Mouse (Mus musculus): ENCODE measurements around the gene Stox2. TPM values are rescaled to one million over a fixed set of nuclear protein-coding genes. Genes with fewer than 3 reads are reported as not detected.

The Stox2 gene
- polyA plus RNA-seq, 1 experiment from 2014 or later = 24.5 TPM

DNA sequence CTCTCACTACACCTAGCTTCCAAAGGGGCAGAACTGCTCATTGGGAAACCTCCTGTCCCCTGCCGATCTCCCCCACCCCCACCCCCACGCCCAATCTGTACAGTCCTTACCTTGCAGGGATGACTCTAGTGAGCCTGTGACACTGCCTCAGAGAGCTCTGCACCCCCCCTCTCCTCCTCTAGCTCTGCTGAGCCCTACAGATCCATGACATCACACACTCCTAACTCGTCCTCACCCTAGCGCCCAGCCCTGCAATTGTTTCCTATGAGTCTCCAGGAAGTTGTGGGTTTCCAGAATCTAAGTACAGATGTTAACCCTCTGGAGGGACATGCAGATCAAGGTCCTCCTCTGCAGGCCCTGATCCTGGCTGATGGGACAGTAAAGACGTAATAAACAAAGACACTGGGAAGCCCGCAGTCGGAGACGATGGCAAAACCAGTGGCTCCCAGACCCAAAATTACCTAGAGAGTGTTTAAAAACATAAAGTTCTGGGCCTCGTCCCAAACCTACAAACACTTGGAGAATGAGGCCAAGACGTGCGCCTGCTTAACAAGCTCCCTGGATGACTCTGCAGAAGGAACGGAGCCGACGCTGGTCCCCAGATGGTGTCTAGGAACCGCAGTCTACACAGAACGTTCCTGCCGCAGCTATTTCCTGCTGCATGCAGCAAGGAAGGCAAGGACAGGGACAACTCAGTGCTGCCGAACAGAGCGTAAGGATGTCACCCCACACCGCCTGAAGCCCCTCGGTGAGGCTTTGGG is 177.9 kb downstream of the Stox2 start:
- H3K27ac ChIP-seq = peak overlapping the region; percentile 20; the same call in 1 of the 2 replicates
- no peaks in the 10 kb centered on the region for H3K27me3 ChIP-seq
- peaks cover 25% of the 10 kb centered on the region for H3K4me1 ChIP-seq (replicated peaks)
- peak; percentile 59; the same call in 1 of the 2 replicates for ATAC-seq (ENCODE audit: insufficient number of reproducible peaks, insufficient read depth, low FRiP score, low TSS enrichment, low read depth)
- no peak overlapping the region for H3K9ac ChIP-seq (replicated peaks)
- no peaks in the 10 kb centered on the region for H3K36me3 ChIP-seq
- WGBS = 67% methylated on average over 21 of the region's 21 CpGs
- H3K9me3 ChIP-seq = no peaks in the 10 kb centered on the region
- no peak overlapping the region for H3K4me3 ChIP-seq (replicated peaks)
- no peak overlapping the region for H3K4me2 ChIP-seq

DNA sequence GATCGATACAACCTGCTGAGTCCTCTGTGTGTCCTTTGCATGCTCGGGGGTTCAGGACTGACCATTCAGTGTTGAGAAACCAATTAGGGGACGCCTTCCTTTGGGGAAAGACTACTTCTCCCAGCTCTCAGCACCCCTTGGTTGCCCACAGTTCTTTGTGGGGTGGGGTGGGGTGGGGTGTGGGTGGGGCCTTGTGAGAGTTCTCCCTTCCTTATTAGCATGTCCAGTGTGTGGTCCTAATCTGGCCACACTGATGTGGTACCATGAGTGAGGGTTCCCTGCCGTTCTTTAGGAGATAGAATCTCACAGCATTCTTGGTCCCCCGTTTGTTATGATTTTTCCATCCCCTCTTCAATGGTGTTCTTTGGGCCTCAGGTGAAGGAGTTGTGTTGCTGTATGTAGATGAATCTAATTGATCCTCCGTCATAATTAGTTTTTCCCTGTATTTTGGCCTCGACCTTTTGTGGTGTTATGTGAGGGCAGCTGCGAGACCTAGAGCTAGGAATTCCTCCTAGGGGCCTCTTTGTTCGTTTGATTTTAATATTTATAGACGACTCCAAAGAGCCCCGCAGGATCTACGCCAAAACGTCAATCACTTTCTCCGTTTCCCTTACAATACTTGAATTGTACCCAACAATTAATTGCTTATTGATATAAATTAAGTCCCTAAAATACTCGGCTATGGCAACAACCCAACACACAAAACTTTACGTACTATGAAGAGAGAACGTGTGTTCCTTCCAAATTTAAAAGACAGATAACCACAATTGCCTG is 182.9 kb downstream of the Stox2 start:
- Histone ChIP-seq H3K4me1 (replicated peaks) (peaks cover 35% of the 10 kb centered on the region), H3K9me3 (no peaks in the 10 kb centered on the region), H3K4me2 (peak overlapping the region; percentile 13; the same call in 1 of the 2 replicates), H3K9ac (replicated peaks) (no peak overlapping the region), H3K36me3 (no peaks in the 10 kb centered on the region), H3K4me3 (replicated peaks) (no peak overlapping the region), H3K27me3 (no peaks in the 10 kb centered on the region), H3K27ac (peak overlapping the region; percentile 64)
- WGBS = 75% methylated on average over 17 of the region's 17 CpGs
- ATAC-seq (ENCODE audit: insufficient number of reproducible peaks, insufficient read depth, low FRiP score, low TSS enrichment, low read depth) = 0 out of 2 replicates have a peak, but pooled peaks have one; percentile 26

DNA sequence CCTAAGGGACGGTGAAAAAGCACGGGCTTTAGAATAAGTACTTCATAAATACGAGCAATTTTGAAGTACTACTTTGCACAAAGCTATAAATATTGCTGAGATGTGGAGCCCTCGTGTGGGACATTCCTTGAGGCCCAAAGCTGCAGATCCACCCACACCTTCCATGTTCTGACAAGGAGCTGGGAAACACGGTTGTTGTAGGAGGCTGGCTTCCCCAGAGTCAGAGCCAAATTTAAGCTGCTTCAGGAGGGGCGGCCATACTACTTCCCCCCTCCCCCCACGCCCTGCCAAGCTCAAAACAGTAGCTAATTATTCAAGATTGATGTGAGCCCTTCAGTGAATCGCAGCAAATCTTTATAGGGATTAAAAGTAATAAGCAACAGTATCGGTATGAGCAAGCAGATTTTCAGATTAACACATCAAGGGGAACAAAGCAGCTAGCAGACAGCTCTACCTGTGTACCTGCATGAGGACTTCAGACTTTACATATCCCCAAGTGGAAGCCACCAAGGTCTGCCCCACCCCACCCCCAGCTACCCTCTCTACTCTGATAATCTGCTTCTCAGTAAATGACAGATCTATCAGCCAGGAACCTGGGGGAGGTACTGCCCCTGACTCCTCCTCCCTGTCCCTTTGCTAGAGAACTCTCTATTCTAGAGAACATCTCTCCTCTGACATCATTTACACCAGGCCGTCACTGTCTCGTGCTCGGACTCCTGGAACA is 185.2 kb downstream of the Stox2 start:
- Histone ChIP-seq H3K36me3 (no peaks in the 10 kb centered on the region), H3K27ac (no peak overlapping the region), H3K27me3 (no peaks in the 10 kb centered on the region), H3K4me1 (replicated peaks) (peaks cover 30% of the 10 kb centered on the region), H3K9ac (replicated peaks) (no peak overlapping the region), H3K9me3 (no peaks in the 10 kb centered on the region), H3K4me2 (no peak overlapping the region), H3K4me3 (replicated peaks) (no peak overlapping the region)
- 54% methylated on average over 12 of the region's 12 CpGs for WGBS
- no peak for ATAC-seq (ENCODE audit: insufficient number of reproducible peaks, insufficient read depth, low FRiP score, low TSS enrichment, low read depth)

DNA sequence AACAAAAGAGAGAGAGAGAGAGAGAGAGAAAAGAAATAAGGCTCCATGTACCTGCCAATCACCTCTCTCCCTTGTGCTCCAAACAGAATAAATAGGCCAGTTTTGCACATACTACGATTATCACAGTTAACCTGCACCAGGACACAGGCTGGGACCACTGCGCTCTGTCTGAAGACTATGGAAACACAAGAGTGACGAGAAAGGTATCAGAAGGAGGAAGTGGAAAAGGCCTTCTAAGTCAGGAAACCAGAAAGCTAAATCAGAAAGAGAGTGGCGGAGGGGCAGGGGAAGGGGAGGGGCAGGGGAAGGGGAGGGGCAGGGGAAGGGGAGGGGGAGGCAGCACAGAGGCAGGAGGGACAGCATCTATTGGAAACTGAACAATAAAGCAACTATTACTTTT is 195.3 kb downstream of the Stox2 start:
- Histone ChIP-seq H3K27me3 (no peaks in the 10 kb centered on the region), H3K9ac (replicated peaks) (no peak overlapping the region), H3K27ac (no peak overlapping the region), H3K4me3 (replicated peaks) (no peak overlapping the region), H3K36me3 (no peaks in the 10 kb centered on the region), H3K9me3 (no peaks in the 10 kb centered on the region), H3K4me1 (replicated peaks) (peaks cover 13% of the 10 kb centered on the region), H3K4me2 (no peak overlapping the region)
- 92% methylated on average over 3 of the region's 4 CpGs for WGBS
- no peak for ATAC-seq (ENCODE audit: insufficient number of reproducible peaks, insufficient read depth, low FRiP score, low TSS enrichment, low read depth)

DNA sequence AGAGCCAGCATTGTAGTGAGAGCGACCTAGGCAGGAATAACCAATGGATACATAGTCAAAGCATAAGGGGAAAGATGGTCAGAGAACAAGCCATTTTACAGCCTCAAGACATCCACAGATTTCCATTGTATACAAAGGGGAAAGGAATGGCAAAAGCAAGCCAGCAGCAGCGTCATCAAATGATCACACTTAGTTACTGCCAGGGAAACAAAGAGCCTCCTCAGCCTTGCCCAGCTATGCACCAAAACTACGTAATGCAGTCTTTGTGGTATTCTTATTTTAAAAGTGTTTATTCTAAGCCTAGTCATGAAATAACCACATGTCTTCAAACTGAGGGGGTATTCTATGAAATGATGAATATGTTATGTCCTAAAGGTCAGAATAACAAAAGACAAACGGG is 201.0 kb downstream of the Stox2 start:
- Histone ChIP-seq H3K9ac (replicated peaks) (no peak overlapping the region), H3K4me1 (replicated peaks) (peaks cover 41% of the 10 kb centered on the region), H3K9me3 (no peaks in the 10 kb centered on the region), H3K27me3 (no peaks in the 10 kb centered on the region), H3K36me3 (no peaks in the 10 kb centered on the region), H3K27ac (no peak overlapping the region), H3K4me2 (no peak overlapping the region), H3K4me3 (replicated peaks) (no peak overlapping the region)
- no peak for ATAC-seq (ENCODE audit: insufficient number of reproducible peaks, insufficient read depth, low FRiP score, low TSS enrichment, low read depth)
- WGBS = 82% methylated on average over 4 of the region's 4 CpGs

DNA sequence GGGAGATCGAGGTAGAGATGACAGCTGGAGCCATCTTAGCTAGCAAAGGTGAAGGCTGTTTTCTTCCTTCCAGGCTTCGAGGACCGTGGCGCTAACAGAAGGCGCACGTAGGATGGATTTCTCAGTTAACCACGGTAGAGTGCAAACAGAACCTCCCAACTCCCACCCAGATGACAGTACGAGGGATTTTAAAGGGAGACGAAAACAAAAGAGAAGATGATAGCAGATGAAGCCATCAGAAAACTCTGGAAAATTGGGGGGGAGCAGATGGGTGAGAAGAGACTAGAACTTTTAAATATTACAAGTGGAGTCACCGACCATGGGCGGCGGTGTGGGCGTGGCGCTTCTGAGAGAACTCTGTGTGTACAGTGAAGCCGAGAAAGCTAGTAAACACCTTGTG is 202.0 kb downstream of the Stox2 start:
- no peak overlapping the region for H3K4me3 ChIP-seq (replicated peaks)
- no peaks in the 10 kb centered on the region for H3K36me3 ChIP-seq
- 94% methylated on average over 15 of the region's 15 CpGs for WGBS
- H3K27ac ChIP-seq = no peak overlapping the region
- H3K27me3 ChIP-seq = no peaks in the 10 kb centered on the region
- H3K9ac ChIP-seq (replicated peaks) = no peak overlapping the region
- no peak for ATAC-seq (ENCODE audit: insufficient number of reproducible peaks, insufficient read depth, low FRiP score, low TSS enrichment, low read depth)
- H3K4me1 ChIP-seq (replicated peaks) = peaks cover 43% of the 10 kb centered on the region
- H3K4me2 ChIP-seq = no peak overlapping the region
- no peaks in the 10 kb centered on the region for H3K9me3 ChIP-seq

DNA sequence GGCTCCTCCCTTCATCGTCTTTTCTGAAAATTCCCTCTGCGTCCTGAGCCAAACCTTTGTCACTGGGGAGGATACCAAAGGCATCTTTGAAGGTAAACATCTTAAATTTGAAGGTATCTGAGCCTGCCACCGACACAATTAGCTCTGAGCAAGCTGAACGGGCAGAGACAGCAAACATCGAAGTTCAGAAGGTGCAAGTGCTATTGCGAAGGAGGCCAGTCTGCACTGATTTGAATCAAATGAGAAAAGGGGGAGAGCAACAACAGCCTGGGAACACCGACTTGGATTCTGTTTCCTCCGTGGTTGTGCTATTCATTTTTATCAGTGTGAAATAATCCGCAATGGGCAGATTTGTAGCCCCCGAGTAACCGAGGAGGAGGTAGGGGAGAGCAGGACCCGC is 202.5 kb downstream of the Stox2 start:
- Histone ChIP-seq H3K36me3 (no peaks in the 10 kb centered on the region), H3K27ac (0 out of 2 replicates have a peak overlapping the region, but pooled peaks have one; percentile 26), H3K9ac (replicated peaks) (no peak overlapping the region), H3K4me1 (replicated peaks) (peaks cover 43% of the 10 kb centered on the region), H3K9me3 (no peaks in the 10 kb centered on the region), H3K4me2 (peak overlapping the region; percentile 52; the same call in 1 of the 2 replicates), H3K27me3 (no peaks in the 10 kb centered on the region), H3K4me3 (replicated peaks) (no peak overlapping the region)
- ATAC-seq (ENCODE audit: insufficient number of reproducible peaks, insufficient read depth, low FRiP score, low TSS enrichment, low read depth) = no peak
- 77% methylated on average over 12 of the region's 12 CpGs for WGBS

DNA sequence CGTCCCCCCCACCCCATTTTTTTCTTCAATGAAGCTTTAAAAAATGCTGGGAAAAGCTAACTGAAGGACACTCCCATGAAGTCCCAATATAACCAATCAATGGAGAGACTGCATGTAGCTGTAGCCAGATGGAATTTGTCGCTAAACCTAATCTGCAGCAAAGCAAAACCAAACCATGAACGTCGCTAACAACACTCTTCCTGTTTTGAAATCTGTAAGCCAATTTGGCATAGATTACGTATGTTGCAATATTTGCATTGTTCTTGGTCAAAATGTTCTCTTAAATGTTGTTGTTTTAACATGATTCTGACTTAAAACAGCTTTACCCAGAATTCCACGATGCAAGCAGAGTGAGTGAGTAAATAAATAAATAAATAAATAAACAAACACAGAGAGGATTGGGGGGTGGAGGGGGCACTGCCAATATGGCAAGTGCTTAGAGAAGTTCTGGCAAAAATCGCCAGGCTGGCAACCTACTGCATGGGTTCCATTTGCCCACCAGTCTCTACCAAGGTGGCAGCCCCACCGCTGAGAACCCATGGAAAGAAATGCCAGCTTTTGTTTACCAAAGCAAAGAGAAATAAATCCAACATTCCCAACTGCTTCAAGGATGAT is 203.0 kb downstream of the Stox2 start:
- no peak for ATAC-seq (ENCODE audit: insufficient number of reproducible peaks, insufficient read depth, low FRiP score, low TSS enrichment, low read depth)

DNA sequence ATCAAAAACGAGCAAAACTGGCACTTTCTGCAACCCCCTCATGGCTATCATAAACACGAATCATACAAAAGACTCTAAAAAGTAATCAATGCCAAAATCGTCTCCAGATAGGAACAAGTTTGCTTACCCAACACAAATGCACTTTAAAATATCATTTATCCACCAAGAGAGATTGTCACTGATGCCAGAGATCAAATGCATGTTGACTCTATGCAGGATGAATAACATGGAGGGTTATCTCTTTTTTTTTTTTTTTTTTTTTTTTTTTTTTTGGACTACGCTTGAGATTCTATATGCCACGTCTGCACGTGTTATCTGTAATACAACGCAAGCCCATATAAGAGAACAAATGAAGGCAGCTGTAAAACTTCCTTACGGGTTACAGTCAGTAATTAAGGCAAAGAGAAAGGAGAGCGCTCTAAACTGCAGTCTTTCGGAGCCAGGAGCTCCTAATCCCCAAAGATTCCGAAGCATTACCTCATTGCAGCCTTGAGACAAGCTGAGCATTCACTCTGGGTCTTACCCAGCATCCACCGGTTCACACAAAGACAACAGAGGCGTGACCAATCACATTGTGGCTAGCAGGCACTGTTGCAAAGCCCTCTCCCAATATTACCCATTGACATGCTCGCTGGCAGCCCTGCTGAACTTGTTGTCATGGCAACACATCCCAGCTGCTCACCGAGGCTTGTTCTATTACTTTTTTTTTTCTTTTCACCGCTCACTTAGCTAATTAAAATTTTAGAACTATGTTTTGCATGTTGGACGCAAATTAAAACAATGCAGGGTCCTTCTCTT is 203.8 kb downstream of the Stox2 start:
- no peaks in the 10 kb centered on the region for H3K36me3 ChIP-seq
- ATAC-seq (ENCODE audit: insufficient number of reproducible peaks, insufficient read depth, low FRiP score, low TSS enrichment, low read depth) = peak; percentile 93
- peak overlapping the region; percentile 52 for H3K4me2 ChIP-seq
- H3K9me3 ChIP-seq = no peaks in the 10 kb centered on the region
- no peak overlapping the region for H3K9ac ChIP-seq (replicated peaks)
- 24% methylated on average over 17 of the region's 17 CpGs for WGBS
- H3K4me3 ChIP-seq (replicated peaks) = peak overlapping the region; percentile 27
- peak overlapping the region; percentile 54 for H3K27ac ChIP-seq
- H3K4me1 ChIP-seq (replicated peaks) = peaks cover 40% of the 10 kb centered on the region
- H3K27me3 ChIP-seq = no peaks in the 10 kb centered on the region

More for the DNA sequence above, 203.0 kb downstream of the Stox2 start:
- Histone ChIP-seq H3K27ac (peak overlapping the region; percentile 32; the same call in 1 of the 2 replicates), H3K27me3 (no peaks in the 10 kb centered on the region), H3K9me3 (no peaks in the 10 kb centered on the region), H3K36me3 (no peaks in the 10 kb centered on the region), H3K4me2 (peak overlapping the region; percentile 52), H3K4me1 (replicated peaks) (peaks cover 43% of the 10 kb centered on the region), H3K4me3 (replicated peaks) (peak overlapping the region; percentile 27), H3K9ac (replicated peaks) (no peak overlapping the region)
- WGBS = 52% methylated on average over 8 of the region's 8 CpGs

DNA sequence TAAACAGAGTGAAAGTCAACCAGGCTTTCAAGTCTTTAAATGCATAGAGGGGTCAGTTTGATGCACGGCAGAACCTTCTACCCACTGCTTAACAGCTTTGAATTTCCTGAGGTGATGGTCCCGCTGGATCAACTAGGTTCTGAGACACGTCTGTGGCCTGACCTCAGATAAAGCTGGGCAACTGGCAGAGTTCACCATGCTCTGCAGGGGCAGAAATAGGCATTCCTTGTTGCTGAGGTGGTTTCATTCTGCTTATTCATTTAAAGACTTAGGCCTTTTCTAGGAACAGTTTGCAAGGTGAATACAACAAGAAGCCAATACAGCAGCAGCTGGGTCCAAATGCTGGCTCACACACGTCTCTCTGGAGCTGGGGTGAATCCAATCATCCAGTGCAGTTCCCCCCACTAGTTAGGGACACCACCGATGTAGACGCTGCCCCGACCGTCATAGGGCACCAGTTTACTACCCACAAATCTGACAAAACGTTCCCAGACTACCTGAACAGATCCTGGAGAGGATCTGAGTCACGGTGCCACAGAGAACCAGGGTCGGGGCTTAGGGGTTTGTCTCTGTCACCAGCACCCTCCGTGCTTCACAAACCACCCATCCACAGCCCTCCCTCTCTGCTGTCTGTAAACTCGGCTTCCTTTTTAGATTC is 204.6 kb downstream of the Stox2 start:
- ATAC-seq (ENCODE audit: insufficient number of reproducible peaks, insufficient read depth, low FRiP score, low TSS enrichment, low read depth) = no peak
- no peaks in the 10 kb centered on the region for H3K9me3 ChIP-seq
- H3K27me3 ChIP-seq = no peaks in the 10 kb centered on the region
- peak overlapping the region; percentile 54; the same call in 1 of the 2 replicates for H3K27ac ChIP-seq
- no peak overlapping the region for H3K9ac ChIP-seq (replicated peaks)
- H3K4me3 ChIP-seq (replicated peaks) = no peak overlapping the region
- H3K36me3 ChIP-seq = no peaks in the 10 kb centered on the region
- H3K4me1 ChIP-seq (replicated peaks) = peaks cover 35% of the 10 kb centered on the region
- 81% methylated on average over 13 of the region's 13 CpGs for WGBS
- H3K4me2 ChIP-seq = peak overlapping the region; percentile 52; the same call in 1 of the 2 replicates

All from limb, embryonic 12.5 days (tissue).